Mouse (Mus musculus): Measurements from ENCODE around the gene Rfc4. TPM values are rescaled to one million over a fixed set of nuclear protein-coding genes. Genes with fewer than 3 reads are reported as not detected.
A peak's percentile ranks its signal among the peaks of the same experiment; 100 is the strongest.

Gene Rfc4
- polyA plus RNA-seq, 1 experiment, result 0.63 TPM

DNA sequence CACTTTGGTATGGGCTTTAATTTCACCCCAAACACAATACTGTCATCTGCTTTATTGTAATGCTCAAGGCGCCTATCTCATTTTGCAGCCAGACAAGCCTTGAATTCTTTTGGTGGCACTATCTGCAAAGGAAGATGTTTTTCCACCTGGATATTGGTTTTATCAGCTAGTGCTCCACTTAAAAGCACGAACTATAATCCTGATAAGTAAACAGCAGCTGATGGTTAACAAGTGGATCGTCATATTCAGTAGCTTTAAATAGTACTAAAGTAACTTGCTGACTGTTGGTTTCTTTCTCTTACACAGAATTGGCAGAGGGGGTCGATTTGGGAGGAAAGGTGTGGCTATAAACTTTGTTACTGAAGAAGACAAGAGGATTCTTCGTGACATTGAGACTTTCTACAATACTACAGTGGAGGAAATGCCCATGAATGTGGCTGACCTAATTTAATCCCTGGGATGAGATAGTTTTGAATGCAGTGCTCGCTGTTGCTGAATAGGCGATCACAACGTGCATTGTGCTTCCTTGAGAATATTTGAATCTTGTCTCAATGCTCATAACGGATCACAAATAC is 14.6 kb downstream of the Rfc4 start:
- WGBS, result 70% methylated on average over 9 of the region's 9 CpGs
- TF ChIP-seq POLR2A (IDR thresholded peaks at IDR 0.05; ENCODE audit: low read depth, low read length) (no peak), CTCF (IDR thresholded peaks at IDR 0.05; ENCODE audit: extremely low read depth, insufficient read depth, insufficient read length, insufficient replicate concordance) (no peak)
- Histone ChIP-seq H3K27me3 (ENCODE audit: control insufficient read depth, insufficient read depth, low read length) (no peaks in the 10 kb centered on the region), H3K36me3 (ENCODE audit: control insufficient read depth, insufficient read depth, low read length) (peaks cover 47% of the 10 kb centered on the region), H3K27ac (ENCODE audit: insufficient read depth, low read length) (no peak overlapping the region), H3K4me1 (ENCODE audit: control insufficient read depth, insufficient read depth, insufficient read length) (peaks cover 1% of the 10 kb centered on the region), H3K4me3 (ENCODE audit: extremely low read depth, insufficient read depth, insufficient read length) (no peak overlapping the region)
- DNase-seq (ENCODE audit: low read depth in 1 of 2, low spot score in 2 of 2), result no peak

GRCm38 (mm10) chr16:23112348-23112747 is 15.2 kb downstream of the Rfc4 start:
- 83% methylated on average over 12 of the region's 12 CpGs for WGBS

DNA sequence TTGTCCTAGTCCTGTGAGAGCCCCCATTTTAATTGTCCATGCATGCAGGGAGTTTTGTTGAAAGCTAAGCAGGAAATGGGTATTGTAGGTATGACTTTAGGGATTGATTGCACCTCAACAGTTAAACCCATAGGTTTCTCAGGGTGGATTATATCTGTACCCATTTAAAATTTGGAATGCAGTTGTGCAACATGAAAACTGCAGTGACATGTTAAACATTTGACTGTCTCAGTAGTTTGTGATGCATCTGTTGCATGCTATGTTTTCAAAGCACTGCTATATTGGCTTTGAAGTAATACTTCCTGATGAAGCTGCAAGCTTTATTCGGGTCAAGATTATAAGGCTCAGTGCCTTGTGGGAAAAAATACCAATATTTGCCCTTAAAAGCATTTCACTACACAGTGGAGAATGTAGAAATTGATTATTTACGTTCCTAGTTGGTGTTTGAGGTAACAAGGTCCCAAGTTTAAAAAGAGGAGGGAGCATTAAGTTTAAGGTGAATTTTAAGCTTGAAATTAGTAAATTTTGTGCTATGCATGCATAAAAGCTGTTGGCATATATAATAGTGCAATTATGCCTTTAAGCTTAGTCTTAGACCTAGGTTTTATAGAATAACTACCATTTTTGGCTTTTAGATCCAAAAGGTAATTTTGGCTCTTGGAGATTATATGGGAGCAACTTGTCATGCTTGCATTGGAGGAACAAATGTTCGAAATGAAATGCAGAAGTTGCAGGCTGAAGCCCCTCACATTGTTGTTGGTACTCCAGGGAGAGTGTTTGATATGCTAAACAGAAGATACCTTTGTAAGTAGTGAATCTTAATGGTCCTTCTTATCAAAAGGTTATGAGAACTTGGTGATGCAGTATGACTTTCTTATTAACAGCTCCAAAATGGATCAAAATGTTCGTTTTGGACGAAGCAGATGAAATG is 17.9 kb downstream of the Rfc4 start:
- no peaks in the 10 kb centered on the region for H3K27me3 ChIP-seq (ENCODE audit: control insufficient read depth, insufficient read depth, low read length)
- peaks cover 44% of the 10 kb centered on the region for H3K36me3 ChIP-seq (ENCODE audit: control insufficient read depth, insufficient read depth, low read length)
- no peak for TF ChIP-seq POLR2A (IDR thresholded peaks at IDR 0.05; ENCODE audit: low read depth, low read length)
- TF ChIP-seq CTCF (IDR thresholded peaks at IDR 0.05; ENCODE audit: extremely low read depth, insufficient read depth, insufficient read length, insufficient replicate concordance), result no peak
- H3K27ac ChIP-seq (ENCODE audit: insufficient read depth, low read length), result no peak overlapping the region
- DNase-seq (ENCODE audit: low read depth in 1 of 2, low spot score in 2 of 2), result no peak
- no peak overlapping the region; the same call in 1 of the 2 replicates for H3K4me3 ChIP-seq (ENCODE audit: extremely low read depth, insufficient read depth, insufficient read length)
- 38% methylated on average over 5 of the region's 5 CpGs for WGBS
- H3K4me1 ChIP-seq (ENCODE audit: control insufficient read depth, insufficient read depth, insufficient read length), result peaks cover 1% of the 10 kb centered on the region

More at GRCm38 (mm10) chr16:23112348-23112747, 15.2 kb downstream of the Rfc4 start:
- no peak for TF ChIP-seq POLR2A (IDR thresholded peaks at IDR 0.05; ENCODE audit: low read depth, low read length)
- no peak for TF ChIP-seq CTCF (IDR thresholded peaks at IDR 0.05; ENCODE audit: extremely low read depth, insufficient read depth, insufficient read length, insufficient replicate concordance)
- Histone ChIP-seq H3K27ac (ENCODE audit: insufficient read depth, low read length) (no peak overlapping the region), H3K4me1 (ENCODE audit: control insufficient read depth, insufficient read depth, insufficient read length) (peaks cover 1% of the 10 kb centered on the region), H3K27me3 (ENCODE audit: control insufficient read depth, insufficient read depth, low read length) (no peaks in the 10 kb centered on the region), H3K4me3 (ENCODE audit: extremely low read depth, insufficient read depth, insufficient read length) (no peak overlapping the region), H3K36me3 (ENCODE audit: control insufficient read depth, insufficient read depth, low read length) (peaks cover 47% of the 10 kb centered on the region)
- DNase-seq (ENCODE audit: low read depth in 1 of 2, low spot score in 2 of 2), result no peak

GRCm38 (mm10) chr16:23108943-23109342 is 18.6 kb downstream of the Rfc4 start:
- DNase-seq (ENCODE audit: low read depth in 1 of 2, low spot score in 2 of 2), result no peak
- WGBS, result 7% methylated on average over 5 of the region's 5 CpGs
- no peak for TF ChIP-seq CTCF (IDR thresholded peaks at IDR 0.05; ENCODE audit: extremely low read depth, insufficient read depth, insufficient read length, insufficient replicate concordance)
- peaks cover 39% of the 10 kb centered on the region for H3K36me3 ChIP-seq (ENCODE audit: control insufficient read depth, insufficient read depth, low read length)
- H3K27ac ChIP-seq (ENCODE audit: insufficient read depth, low read length), result no peak overlapping the region
- no peaks in the 10 kb centered on the region for H3K27me3 ChIP-seq (ENCODE audit: control insufficient read depth, insufficient read depth, low read length)
- peak overlapping the region; percentile 93 for H3K4me3 ChIP-seq (ENCODE audit: extremely low read depth, insufficient read depth, insufficient read length)
- H3K4me1 ChIP-seq (ENCODE audit: control insufficient read depth, insufficient read depth, insufficient read length), result peaks cover 1% of the 10 kb centered on the region

DNA sequence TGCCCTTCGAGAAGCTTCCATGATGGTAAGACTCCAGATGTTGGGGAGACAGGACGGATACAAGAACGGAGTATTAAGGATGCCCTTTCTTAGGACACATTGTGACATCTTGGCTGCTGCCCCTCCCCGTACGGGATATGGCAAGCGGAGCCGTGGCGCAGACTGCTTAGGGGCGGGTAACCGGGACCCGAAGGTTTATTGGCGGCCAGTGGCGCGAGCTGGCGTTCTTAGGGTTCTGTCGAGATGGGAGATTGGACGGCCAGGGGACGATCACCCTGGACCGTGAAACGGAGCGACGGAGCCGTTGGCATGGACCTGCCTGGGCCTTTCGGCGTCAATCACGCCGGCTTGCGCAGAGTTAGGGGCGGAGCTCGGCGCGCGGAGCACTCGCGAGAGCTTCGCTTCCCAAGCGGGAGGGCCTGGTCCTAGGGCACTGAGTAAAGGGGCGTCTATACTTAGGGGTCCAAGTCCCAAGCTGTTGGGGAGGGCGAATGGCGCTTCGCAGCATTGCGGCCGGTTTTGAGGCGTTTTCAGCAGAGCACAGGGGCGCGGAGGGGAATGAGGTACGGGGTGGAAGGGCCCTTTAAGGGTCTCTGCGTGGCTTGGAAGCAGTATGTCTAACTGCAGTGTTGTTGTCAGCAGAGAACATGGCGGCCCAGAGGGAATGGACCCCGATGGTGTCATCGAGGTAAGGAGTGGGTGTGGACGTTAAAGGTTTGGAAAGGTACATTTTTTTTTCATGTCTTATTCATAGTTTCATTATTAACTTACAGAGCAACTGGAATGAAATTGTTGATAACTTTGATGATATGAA is 19.4 kb downstream of the Rfc4 start:
- peak; percentile 52 to 79 for DNase-seq (ENCODE audit: low read depth in 1 of 2, low spot score in 2 of 2)

DNA sequence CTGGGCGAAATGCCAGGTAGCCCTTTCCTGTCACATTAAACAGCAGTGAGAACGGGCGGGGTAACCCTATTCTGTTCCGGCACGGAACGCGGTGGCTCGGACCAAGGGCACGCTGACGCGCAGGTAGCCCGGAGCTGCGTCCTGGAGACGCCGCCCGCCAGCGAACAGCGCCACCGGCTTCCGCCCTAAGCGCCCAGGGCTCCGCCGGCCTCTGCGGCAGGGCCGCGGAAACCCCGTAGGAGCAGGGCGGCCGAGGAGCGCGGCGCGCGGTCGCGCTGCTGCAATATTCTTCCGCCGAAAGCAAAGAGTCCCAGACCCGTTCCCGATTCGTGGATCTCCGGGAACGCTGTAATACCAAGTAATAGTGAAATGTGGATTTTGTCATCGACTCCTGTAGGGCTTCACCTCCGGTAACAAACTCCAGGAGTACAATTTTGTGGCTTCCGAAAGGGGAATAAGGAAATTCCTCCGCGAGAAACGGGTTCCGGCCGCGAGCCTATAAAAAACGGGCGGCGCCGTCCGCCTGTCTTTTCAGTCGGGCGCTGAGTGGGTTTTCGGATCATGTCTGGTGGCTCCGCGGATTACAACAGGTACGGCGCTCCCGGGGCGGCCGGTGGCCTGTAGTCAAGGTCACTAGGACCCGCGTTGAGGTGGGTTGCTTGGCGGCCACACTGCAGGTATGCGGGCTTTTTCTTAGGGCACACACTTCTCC is 20.1 kb downstream of the Rfc4 start, which contains the start of gene Eif4a2:
Gene Eif4a2 (plus strand): TSS at position 214 of the 712 bp plus-strand sequence.
- Histone ChIP-seq H3K27ac (ENCODE audit: insufficient read depth, low read length) (peak within 1 kb of the TSS; percentile 99), H3K27me3 (ENCODE audit: control insufficient read depth, insufficient read depth, low read length) (no peaks in the 10 kb centered on the region), H3K36me3 (ENCODE audit: control insufficient read depth, insufficient read depth, low read length) (peaks cover 29% of the 10 kb centered on the region), H3K4me1 (ENCODE audit: control insufficient read depth, insufficient read depth, insufficient read length) (peaks cover 5% of the 10 kb centered on the region), H3K4me3 (ENCODE audit: extremely low read depth, insufficient read depth, insufficient read length) (peak within 1 kb of the TSS; percentile 93)
- WGBS, result under 1% methylated on average over 71 of the region's 71 CpGs
- peak; percentile 89 to 94 for DNase-seq (ENCODE audit: low read depth in 1 of 2, low spot score in 2 of 2)
- no peak for TF ChIP-seq CTCF (IDR thresholded peaks at IDR 0.05; ENCODE audit: extremely low read depth, insufficient read depth, insufficient read length, insufficient replicate concordance)
- TF ChIP-seq POLR2A (IDR thresholded peaks at IDR 0.05; ENCODE audit: low read depth, low read length), result peak; percentile 97

More for the DNA sequence above, 19.4 kb downstream of the Rfc4 start:
- TF ChIP-seq POLR2A (IDR thresholded peaks at IDR 0.05; ENCODE audit: low read depth, low read length), result peak; percentile 87
- no peak for TF ChIP-seq CTCF (IDR thresholded peaks at IDR 0.05; ENCODE audit: extremely low read depth, insufficient read depth, insufficient read length, insufficient replicate concordance)
- Histone ChIP-seq H3K4me3 (ENCODE audit: extremely low read depth, insufficient read depth, insufficient read length) (peak overlapping the region; percentile 93), H3K27me3 (ENCODE audit: control insufficient read depth, insufficient read depth, low read length) (no peaks in the 10 kb centered on the region), H3K27ac (ENCODE audit: insufficient read depth, low read length) (peak overlapping the region; percentile 99), H3K36me3 (ENCODE audit: control insufficient read depth, insufficient read depth, low read length) (peaks cover 36% of the 10 kb centered on the region), H3K4me1 (ENCODE audit: control insufficient read depth, insufficient read depth, insufficient read length) (peaks cover 1% of the 10 kb centered on the region)
- WGBS, result under 1% methylated on average over 52 of the region's 52 CpGs

All from spleen, adult 2 months (tissue).